Mouse (Mus musculus) lung, postnatal 10 days (tissue): ENCODE measurements around the gene Plpp3.
"Not testable (repeated sequence)": the region's sequence is repeated elsewhere in the genome, so short reads cannot be mapped to it uniquely, and the experiment has no call there.

Source experiments
- DNase-seq: peaks from one replicate; pipeline ENCODE4 v3.0.0; 2021

Gene Plpp3

GRCm38 (mm10) chr4:105262358-105262757 is 105.2 kb downstream of the Plpp3 start:
- DNase-seq = no peak

- DNase-seq = no peak
Measured at GRCm38 (mm10) chr4:105263600-105263999, 106.5 kb downstream of the Plpp3 start.

GRCm38 (mm10) chr4:105265041-105265440 is 107.9 kb downstream of the Plpp3 start:
- no peak for DNase-seq

GRCm38 (mm10) chr4:105265678-105266077 is 108.5 kb downstream of the Plpp3 start:
- peak; percentile 64 for DNase-seq

- DNase-seq = no peak
Measured at GRCm38 (mm10) chr4:105268202-105268730, 111.1 kb downstream of the Plpp3 start.

- DNase-seq = not testable (repeated sequence)
Measured at GRCm38 (mm10) chr4:105269398-105269797, 112.3 kb downstream of the Plpp3 start.

- DNase-seq = peak; percentile 60
Measured at GRCm38 (mm10) chr4:105271166-105271565, 114.0 kb downstream of the Plpp3 start.

- DNase-seq = no peak
Measured at GRCm38 (mm10) chr4:105273034-105273433, 115.9 kb downstream of the Plpp3 start.

GRCm38 (mm10) chr4:105273486-105273885 is 116.3 kb downstream of the Plpp3 start:
- no peak for DNase-seq

- DNase-seq = no peak
Measured at GRCm38 (mm10) chr4:105275616-105276015, 118.5 kb downstream of the Plpp3 start.

GRCm38 (mm10) chr4:105276062-105276795 is 119.1 kb downstream of the Plpp3 start:
- no peak for DNase-seq

GRCm38 (mm10) chr4:105278161-105278560 is 121.0 kb downstream of the Plpp3 start:
- no peak for DNase-seq

- DNase-seq = peak; percentile 57
Measured at GRCm38 (mm10) chr4:105278571-105279410, 121.6 kb downstream of the Plpp3 start.

- DNase-seq = no peak
Measured at GRCm38 (mm10) chr4:105279806-105280205, 122.7 kb downstream of the Plpp3 start.

GRCm38 (mm10) chr4:105281751-105282231 is 124.6 kb downstream of the Plpp3 start:
- DNase-seq = no peak
